Mouse (Mus musculus) erythroid progenitor cell, adult 5-6 weeks (primary cell): ENCODE results near the gene Fbxo21. TPM values are rescaled to one million over a fixed set of nuclear protein-coding genes. Genes with fewer than 3 reads are reported as not detected.

Source experiments
- ATAC-seq: replicated peaks from 2 replicates; pipeline ENCODE4 v1.8.0; 2016; ENCODE audit warnings: moderate number of reproducible peaks, mild to moderate bottlenecking, moderate TSS enrichment, inconsistent platforms; ENCODE audit not compliant: poor library complexity, low FRiP score, severe bottlenecking
- total RNA-seq, 2 experiments: library from RNA; stranded (forward) in 1 of 2; stranded (reverse) in 1 of 2; fragments of 150-400 nt in 1 of 2; fragments of 186-747, 209-891 nt in 1 of 2; gene quantifications; 2 replicates each; pipeline versions ENCODE4 v1.2.3 to v1.2.4; 2015 to 2017; ENCODE audit warnings: low replicate concordance in 2 of 2

The Fbxo21 gene
- total RNA-seq (2015; ENCODE audit: low replicate concordance) (6.3 TPM in 1 of 2 replicates, not detected in the other), total RNA-seq (2017; ENCODE audit: low replicate concordance) (1.0 and 21.4 TPM in 2 replicates)

- peak; percentile 95 for ATAC-seq
Observed at GRCm38 (mm10) chr5:117976657-117977500, at the start of gene Fbxo21. Gene Fbxo21 (plus strand): TSS chr5:117976730.

GRCm38 (mm10) chr5:117928553-117928952 is 48.0 kb upstream of the Fbxo21 start:
- ATAC-seq: no peak

- no peak for ATAC-seq
Observed at GRCm38 (mm10) chr5:117932222-117932621, 44.3 kb upstream of the Fbxo21 start.

GRCm38 (mm10) chr5:117932862-117933261 is 43.7 kb upstream of the Fbxo21 start:
- ATAC-seq: no peak

- no peak for ATAC-seq
Observed at GRCm38 (mm10) chr5:117936346-117936745, 40.2 kb upstream of the Fbxo21 start.

GRCm38 (mm10) chr5:117937186-117937585 is 39.3 kb upstream of the Fbxo21 start:
- ATAC-seq: no peak

- 0 out of 2 replicates have a peak, but pooled peaks have one; percentile 54 for ATAC-seq
Observed at GRCm38 (mm10) chr5:117938182-117938581, 38.3 kb upstream of the Fbxo21 start.

GRCm38 (mm10) chr5:117939402-117939801 is 37.1 kb upstream of the Fbxo21 start:
- no peak for ATAC-seq

GRCm38 (mm10) chr5:117941552-117941951 is 35.0 kb upstream of the Fbxo21 start:
- no peak for ATAC-seq

- no peak for ATAC-seq
Observed at GRCm38 (mm10) chr5:117946605-117947004, 29.9 kb upstream of the Fbxo21 start.

GRCm38 (mm10) chr5:117949393-117949792 is 27.1 kb upstream of the Fbxo21 start:
- no peak for ATAC-seq

- no peak for ATAC-seq
Observed at GRCm38 (mm10) chr5:117953893-117954292, 22.6 kb upstream of the Fbxo21 start.

- no peak for ATAC-seq
Observed at GRCm38 (mm10) chr5:117954429-117954828, 22.1 kb upstream of the Fbxo21 start.

GRCm38 (mm10) chr5:117955675-117956420 is 20.7 kb upstream of the Fbxo21 start:
- ATAC-seq: no peak

GRCm38 (mm10) chr5:117964750-117965149 is 11.8 kb upstream of the Fbxo21 start:
- no peak for ATAC-seq

- no peak for ATAC-seq
Observed at GRCm38 (mm10) chr5:117966956-117967355, 9.6 kb upstream of the Fbxo21 start.

GRCm38 (mm10) chr5:117967659-117968069 is 8.9 kb upstream of the Fbxo21 start:
- ATAC-seq: no peak

GRCm38 (mm10) chr5:117969681-117970427 is 6.7 kb upstream of the Fbxo21 start:
- ATAC-seq: no peak

- no peak for ATAC-seq
Observed at GRCm38 (mm10) chr5:117976263-117976656, 270 bp upstream of the Fbxo21 start.

- ATAC-seq: no peak
Observed at GRCm38 (mm10) chr5:117977501-117978158, 1.1 kb downstream of the Fbxo21 start.
